Mouse (Mus musculus) WW6 (cell line): ENCODE results near the gene Defb9.
"Not testable (repeated sequence)": the region's sequence is repeated elsewhere in the genome, so short reads cannot be mapped to it uniquely, and the experiment has no call there.

Experiments
- DNase-seq: peaks from one replicate; pipeline ENCODE4 v3.0.0-alpha.2; 2013; ENCODE audit warnings: low read depth, low spot score

Gene Defb9

GRCm38 (mm10) chr8:21885321-21885720 is at the start of gene Defb9:
TSS of gene Defb9 (minus strand) at chr8:21885421.
- DNase-seq: not testable (repeated sequence)

- no peak for DNase-seq
Measured at GRCm38 (mm10) chr8:21932610-21933009, 47.4 kb upstream of the Defb9 start, which contains the start of gene Defb15. TSS of gene Defb15 (minus strand) at chr8:21932710.

GRCm38 (mm10) chr8:21930754-21931153 is 45.5 kb upstream of the Defb9 start:
- DNase-seq: not testable (repeated sequence)

GRCm38 (mm10) chr8:21915625-21916024 is 30.4 kb upstream of the Defb9 start:
- DNase-seq: no peak

GRCm38 (mm10) chr8:21912554-21912953 is 27.3 kb upstream of the Defb9 start:
- DNase-seq: no peak

GRCm38 (mm10) chr8:21911931-21912330 is 26.7 kb upstream of the Defb9 start:
- DNase-seq: no peak

GRCm38 (mm10) chr8:21906290-21906689 is 21.1 kb upstream of the Defb9 start, which contains the start of gene Defb11:
TSS of gene Defb11 (minus strand) at chr8:21906412.
- DNase-seq: not testable (repeated sequence)

GRCm38 (mm10) chr8:21858586-21858985 is 26.6 kb downstream of the Defb9 start, which contains the start of gene Defb10:
TSS of gene Defb10 (plus strand) at chr8:21858901.
- DNase-seq: not testable (repeated sequence)
